Mouse (Mus musculus): ENCODE results near the gene Slc22a14. TPM values are rescaled to one million over a fixed set of nuclear protein-coding genes. Genes with fewer than 3 reads are reported as not detected.
A peak's percentile ranks its signal among the peaks of the same experiment; 100 is the strongest.

Gene Slc22a14
- polyA plus RNA-seq, 1 experiment, result not detected

DNA sequence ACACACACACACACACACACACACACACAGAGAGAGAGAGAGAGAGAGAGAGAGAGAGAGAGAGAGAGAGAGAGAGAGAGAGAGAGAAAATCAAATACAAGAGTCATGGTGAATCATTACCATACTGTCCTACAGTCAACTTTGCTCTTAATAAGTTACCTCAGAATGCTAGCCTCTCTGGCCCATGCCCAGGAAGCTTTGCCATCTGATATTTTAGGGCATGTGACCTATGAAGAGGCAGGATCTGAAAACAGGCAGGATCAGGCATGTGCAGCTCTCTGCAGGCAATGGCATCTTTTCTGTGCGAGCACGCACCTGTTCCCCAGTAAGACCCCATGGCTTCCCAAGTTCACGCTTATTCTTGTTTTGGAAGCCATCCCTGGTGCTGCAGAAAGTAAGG is 204.7 kb downstream of the Slc22a14 start:
- Histone ChIP-seq H3K36me3 (ENCODE audit: control insufficient read depth, insufficient read depth) (no peaks in the 10 kb centered on the region), H3K27me3 (ENCODE audit: control insufficient read depth, insufficient read depth, insufficient read length) (peaks cover 49% of the 10 kb centered on the region), H3K4me3 (no peak overlapping the region), H3K79me2 (ENCODE audit: control insufficient read depth, insufficient read depth) (no peaks in the 10 kb centered on the region), H3ac (ENCODE audit: control insufficient read depth, insufficient read length) (no peak overlapping the region), H3K4me2 (ENCODE audit: low read depth) (no peak overlapping the region)
- TF ChIP-seq CEBPB (IDR thresholded peaks at IDR 0.05; ENCODE audit: insufficient read depth, poor library complexity, severe bottlenecking) (no peak), MAX (IDR thresholded peaks at IDR 0.05; ENCODE audit: low read depth) (no peak), POLR2A (IDR thresholded peaks at IDR 0.05; ENCODE audit: insufficient read length, low read depth) (no peak), SRF (IDR thresholded peaks at IDR 0.05; ENCODE audit: control insufficient read depth, insufficient read length, low read depth) (no peak), MYOG (IDR thresholded peaks at IDR 0.05; ENCODE audit: control insufficient read depth in 1 of 3, insufficient read depth in 1 of 3, insufficient read length in 2 of 3, low read depth in 2 of 3) (no peak), E2F4 (IDR thresholded peaks at IDR 0.05; ENCODE audit: insufficient read depth) (no peak), USF1 (IDR thresholded peaks at IDR 0.05; ENCODE audit: low read depth) (no peak), MYOD1 (IDR thresholded peaks at IDR 0.05; ENCODE audit: control insufficient read depth in 1 of 3, insufficient read length in 2 of 3, low read depth in 2 of 3) (no peak), POLR2AphosphoS2 (IDR thresholded peaks at IDR 0.05; ENCODE audit: insufficient read length, low read depth) (no peak)

DNA sequence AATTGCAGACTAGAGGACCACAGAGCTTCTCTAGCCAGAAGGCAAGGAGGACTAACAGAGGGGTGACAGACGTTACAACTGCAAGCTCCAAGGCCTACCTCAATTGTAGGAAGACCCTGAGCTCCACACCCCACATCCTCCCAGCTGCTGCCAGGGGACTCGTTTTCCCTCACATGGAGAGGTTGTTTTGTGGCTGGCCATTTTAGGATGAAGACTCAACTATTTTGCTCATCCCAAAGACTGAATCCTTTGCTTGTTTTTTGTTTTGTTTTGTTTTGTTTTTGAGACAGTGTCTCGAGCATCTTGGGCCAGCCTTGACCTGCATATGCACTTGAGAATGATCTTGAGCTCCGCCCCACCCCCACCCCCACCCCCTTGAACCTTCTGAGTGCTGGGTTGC is 206.5 kb downstream of the Slc22a14 start, which contains the start of gene Gm47289:
Gene Gm47289, plus strand, starts transcription at position 301 of the 400 bp plus-strand sequence.
- no peaks in the 10 kb centered on the region for H3K36me3 ChIP-seq (ENCODE audit: control insufficient read depth, insufficient read depth)
- no peak within 1 kb of the TSS for H3ac ChIP-seq (ENCODE audit: control insufficient read depth, insufficient read length)
- no peak within 1 kb of the TSS for H3K4me3 ChIP-seq
- H3K4me2 ChIP-seq (ENCODE audit: low read depth), result no peak within 1 kb of the TSS
- TF ChIP-seq REST (IDR thresholded peaks at IDR 0.05; ENCODE audit: insufficient read depth, insufficient read length), result no peak
- no peak for TF ChIP-seq POLR2A (IDR thresholded peaks at IDR 0.05; ENCODE audit: insufficient read length, low read depth)
- TF ChIP-seq MAX (IDR thresholded peaks at IDR 0.05; ENCODE audit: low read depth), result no peak
- no peak for TF ChIP-seq TCF3 (IDR thresholded peaks at IDR 0.05; ENCODE audit: insufficient read length, low read depth)
- TF ChIP-seq E2F4 (IDR thresholded peaks at IDR 0.05; ENCODE audit: insufficient read depth), result no peak
- TF ChIP-seq MYOG (IDR thresholded peaks at IDR 0.05; ENCODE audit: control insufficient read depth in 1 of 3, insufficient read depth in 1 of 3, insufficient read length in 2 of 3, low read depth in 2 of 3), result no peak
- no peak for TF ChIP-seq CEBPB (IDR thresholded peaks at IDR 0.05; ENCODE audit: insufficient read depth, poor library complexity, severe bottlenecking)
- no peak for TF ChIP-seq SRF (IDR thresholded peaks at IDR 0.05; ENCODE audit: control insufficient read depth, insufficient read length, low read depth)
- no peak for TF ChIP-seq TCF12 (IDR thresholded peaks at IDR 0.05; ENCODE audit: insufficient read depth, poor library complexity, severe bottlenecking)
- no peaks in the 10 kb centered on the region for H3K79me2 ChIP-seq (ENCODE audit: control insufficient read depth, insufficient read depth)
- H3K27me3 ChIP-seq (ENCODE audit: control insufficient read depth, insufficient read depth, insufficient read length), result peaks cover 56% of the 10 kb centered on the region

DNA sequence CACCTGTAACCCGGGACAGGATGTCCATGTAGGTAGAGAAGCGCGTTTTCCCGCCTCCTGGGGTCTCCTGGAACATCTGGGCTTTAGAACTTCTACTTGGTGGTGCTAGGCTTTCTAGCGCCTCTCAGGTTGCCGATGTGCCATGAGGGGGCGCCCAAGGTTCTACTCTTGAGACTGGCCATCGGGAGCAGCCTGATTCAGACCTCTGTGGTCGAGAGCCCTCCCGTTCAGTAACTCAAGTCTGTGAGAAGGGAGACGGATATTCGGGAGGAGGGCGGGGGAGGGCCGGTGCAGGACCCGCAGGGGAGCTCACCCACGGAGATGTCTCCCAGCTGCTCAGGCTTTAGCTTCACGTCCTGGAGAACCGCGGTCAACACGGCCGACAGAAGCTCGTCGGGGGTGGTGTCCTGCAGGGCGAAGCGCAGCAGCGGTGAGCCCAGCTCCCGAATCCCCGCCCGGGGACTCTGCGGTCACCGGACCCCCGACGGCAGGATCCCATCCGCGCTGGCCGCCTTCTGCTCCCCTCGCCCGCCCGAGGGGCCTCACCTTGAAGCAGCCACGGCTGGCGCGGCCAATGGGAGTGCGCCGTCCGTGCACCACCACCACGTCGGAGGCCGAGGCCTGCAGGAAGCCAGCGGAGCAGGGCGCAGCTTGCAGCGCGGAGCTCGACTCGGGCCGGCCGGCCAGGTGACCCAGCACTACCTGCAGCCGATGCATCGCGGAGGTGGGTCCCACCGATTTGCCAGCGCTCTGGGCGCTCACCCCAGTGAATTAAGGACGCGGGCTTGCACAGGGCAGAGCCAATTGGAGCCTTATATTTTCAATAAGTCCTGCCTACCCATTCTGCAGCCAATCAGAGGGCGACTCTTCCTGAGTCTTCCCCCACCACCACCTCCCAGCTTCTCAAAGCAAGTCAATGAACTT is 208.8 kb downstream of the Slc22a14 start, which contains the start of gene Acaa1b:
Gene Acaa1b, minus strand, starts transcription at position 816 of the 924 bp plus-strand sequence.
- H3K27me3 ChIP-seq (ENCODE audit: control insufficient read depth, insufficient read depth, insufficient read length), result peaks cover 73% of the 10 kb centered on the region
- H3K36me3 ChIP-seq (ENCODE audit: control insufficient read depth, insufficient read depth), result no peaks in the 10 kb centered on the region
- TF ChIP-seq POLR2AphosphoS2 (IDR thresholded peaks at IDR 0.05; ENCODE audit: insufficient read length, low read depth) (no peak), MAX (IDR thresholded peaks at IDR 0.05; ENCODE audit: low read depth) (no peak), CEBPB (IDR thresholded peaks at IDR 0.05; ENCODE audit: insufficient read depth, poor library complexity, severe bottlenecking) (no peak), MYOD1 (IDR thresholded peaks at IDR 0.05; ENCODE audit: control insufficient read depth in 1 of 3, insufficient read length in 2 of 3, low read depth in 2 of 3) (no peak), MYOG (IDR thresholded peaks at IDR 0.05; ENCODE audit: control insufficient read depth in 1 of 3, insufficient read depth in 1 of 3, insufficient read length in 2 of 3, low read depth in 2 of 3) (no peak), POLR2A (IDR thresholded peaks at IDR 0.05; ENCODE audit: insufficient read length, low read depth) (no peak), REST (IDR thresholded peaks at IDR 0.05; ENCODE audit: insufficient read depth, insufficient read length) (no peak), USF1 (IDR thresholded peaks at IDR 0.05; ENCODE audit: low read depth) (no peak), TCF12 (IDR thresholded peaks at IDR 0.05; ENCODE audit: insufficient read depth, poor library complexity, severe bottlenecking) (no peak), E2F4 (IDR thresholded peaks at IDR 0.05; ENCODE audit: insufficient read depth) (no peak), SRF (IDR thresholded peaks at IDR 0.05; ENCODE audit: control insufficient read depth, insufficient read length, low read depth) (no peak), TCF3 (IDR thresholded peaks at IDR 0.05; ENCODE audit: insufficient read length, low read depth) (no peak)
- H3K4me2 ChIP-seq (ENCODE audit: low read depth), result peak within 1 kb of the TSS; percentile 30
- H3K4me3 ChIP-seq, result no peak within 1 kb of the TSS
- H3K79me2 ChIP-seq (ENCODE audit: control insufficient read depth, insufficient read depth), result no peaks in the 10 kb centered on the region
- H3ac ChIP-seq (ENCODE audit: control insufficient read depth, insufficient read length), result no peak within 1 kb of the TSS

DNA sequence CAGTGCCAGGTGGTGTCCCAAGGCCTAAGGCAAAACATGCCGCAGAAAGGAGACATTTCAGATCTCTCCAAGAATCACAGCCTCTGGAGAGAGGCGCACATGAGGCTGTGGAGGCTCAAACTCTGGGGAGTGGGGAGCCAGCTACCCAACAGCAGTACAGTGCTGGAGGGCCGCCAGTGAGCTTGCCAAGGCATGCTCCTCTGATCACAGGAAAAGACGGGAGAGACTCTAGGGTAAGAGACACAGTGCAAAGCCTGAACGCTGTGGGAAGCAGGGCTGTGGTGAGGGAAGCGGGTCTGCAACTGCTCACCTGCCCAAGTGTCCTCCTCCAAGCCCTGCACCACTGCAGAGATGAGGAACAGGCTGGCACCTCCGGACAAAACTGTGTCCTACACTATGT is 209.5 kb downstream of the Slc22a14 start:
- Histone ChIP-seq H3ac (ENCODE audit: control insufficient read depth, insufficient read length) (no peak overlapping the region), H3K36me3 (ENCODE audit: control insufficient read depth, insufficient read depth) (no peaks in the 10 kb centered on the region), H3K4me2 (ENCODE audit: low read depth) (no peak overlapping the region), H3K27me3 (ENCODE audit: control insufficient read depth, insufficient read depth, insufficient read length) (peaks cover 72% of the 10 kb centered on the region), H3K79me2 (ENCODE audit: control insufficient read depth, insufficient read depth) (no peaks in the 10 kb centered on the region), H3K4me3 (no peak overlapping the region)
- TF ChIP-seq REST (IDR thresholded peaks at IDR 0.05; ENCODE audit: insufficient read depth, insufficient read length) (no peak), MYOG (IDR thresholded peaks at IDR 0.05; ENCODE audit: control insufficient read depth in 1 of 3, insufficient read depth in 1 of 3, insufficient read length in 2 of 3, low read depth in 2 of 3) (no peak), SRF (IDR thresholded peaks at IDR 0.05; ENCODE audit: control insufficient read depth, insufficient read length, low read depth) (no peak), POLR2AphosphoS2 (IDR thresholded peaks at IDR 0.05; ENCODE audit: insufficient read length, low read depth) (no peak), CEBPB (IDR thresholded peaks at IDR 0.05; ENCODE audit: insufficient read depth, poor library complexity, severe bottlenecking) (no peak), POLR2A (IDR thresholded peaks at IDR 0.05; ENCODE audit: insufficient read length, low read depth) (no peak), USF1 (IDR thresholded peaks at IDR 0.05; ENCODE audit: low read depth) (no peak), MYOD1 (IDR thresholded peaks at IDR 0.05; ENCODE audit: control insufficient read depth in 1 of 3, insufficient read length in 2 of 3, low read depth in 2 of 3) (no peak), TCF12 (IDR thresholded peaks at IDR 0.05; ENCODE audit: insufficient read depth, poor library complexity, severe bottlenecking) (no peak), E2F4 (IDR thresholded peaks at IDR 0.05; ENCODE audit: insufficient read depth) (no peak), MAX (IDR thresholded peaks at IDR 0.05; ENCODE audit: low read depth) (no peak), TCF3 (IDR thresholded peaks at IDR 0.05; ENCODE audit: insufficient read length, low read depth) (no peak)

All from myocyte (in vitro differentiated cells).